In genomic region chr15:81915663-81916062, GRCm38 (mm10) we compare ENCODE assay signal across 22 mouse cellular contexts. TPM values are rescaled to one million over a fixed set of nuclear protein-coding genes. Genes with fewer than 3 reads are reported as not detected.
DNase-seq lines count a peak whose midpoint lies in the region; ATAC-seq and TF ChIP-seq lines count a peak whose summit lies in the region.
"Had no signal": no experiment of that assay in that cellular context is flagged by ENCODE, and none has a peak within 500 bp of the region (broad histone marks: within the 10 kb centered on the region; RNA-seq: fewer than 3 reads in every experiment).

No protein-coding gene starts in this region.

- no peak overlapping the region for H3K9ac ChIP-seq in heart, embryonic 11.5 days (ENCODE audit: low read depth, low read length)
- no peak overlapping the region for H3K9ac ChIP-seq in liver, postnatal 0 days (replicated peaks)
- H3K9ac ChIP-seq: embryonic facial prominence, embryonic 12.5 days; forebrain, embryonic 12.5 days had no signal

- no peaks in the 10 kb centered on the region for H3K4me1 ChIP-seq in heart, embryonic 11.5 days (ENCODE audit: control insufficient read depth, insufficient read depth, low read length)
- H3K4me1 ChIP-seq in megakaryocyte, embryonic 14.5 days = peaks cover 90% of the 10 kb centered on the region
- peaks cover 5% of the 10 kb centered on the region; the same call in 1 of the 2 replicates for H3K4me1 ChIP-seq in liver, postnatal 0 days (ENCODE audit: insufficient read depth)
- H3K4me1 ChIP-seq: embryonic facial prominence, embryonic 12.5 days; forebrain, embryonic 12.5 days; hindbrain, embryonic 10.5 days had no signal

- no peak for TF ChIP-seq EP300 in liver, postnatal 0 days (IDR thresholded peaks at IDR 0.05; ENCODE audit: low read depth)

- H3K27ac ChIP-seq in heart, embryonic 11.5 days (ENCODE audit: low read depth, low read length) = no peak overlapping the region
- no peak overlapping the region for H3K27ac ChIP-seq in liver, postnatal 0 days (ENCODE audit: low read depth)
- H3K27ac ChIP-seq: embryonic facial prominence, embryonic 12.5 days; forebrain, embryonic 12.5 days; heart, embryonic 10.5 days; hindbrain, embryonic 10.5 days had no signal

- peaks cover 31% of the 10 kb centered on the region for H3K36me3 ChIP-seq in heart, embryonic 11.5 days (ENCODE audit: control insufficient read depth, insufficient read depth, low read length)
- peaks cover 96% of the 10 kb centered on the region for H3K36me3 ChIP-seq in megakaryocyte, embryonic 14.5 days (replicated peaks; ENCODE audit: low read length)
- H3K36me3 ChIP-seq in liver, postnatal 0 days (replicated peaks; ENCODE audit: insufficient read depth, low read length) = peaks cover 63% of the 10 kb centered on the region

- no peaks in the 10 kb centered on the region for H3K9me3 ChIP-seq in heart, embryonic 11.5 days (replicated peaks; ENCODE audit: control insufficient read depth, low read length)
- no peaks in the 10 kb centered on the region for H3K9me3 ChIP-seq in megakaryocyte, embryonic 14.5 days
- no peaks in the 10 kb centered on the region for H3K9me3 ChIP-seq in liver, postnatal 0 days (ENCODE audit: low read length)
- H3K9me3 ChIP-seq: embryonic facial prominence, embryonic 12.5 days; forebrain, embryonic 12.5 days; heart, embryonic 10.5 days; hindbrain, embryonic 10.5 days had no signal

- H3K4me2 ChIP-seq in heart, embryonic 11.5 days = no peak overlapping the region
- H3K4me2 ChIP-seq in liver, postnatal 0 days (ENCODE audit: low read depth, low read length) = no peak overlapping the region
- H3K4me2 ChIP-seq: embryonic facial prominence, embryonic 12.5 days; forebrain, embryonic 12.5 days had no signal

- DNase-seq in heart, adult 11 months = peak; percentile 94
- DNase-seq in liver, postnatal 0 days = no peak
- no peak for DNase-seq in kidney, adult 8-10 months
- DNase-seq: adrenal gland, adult 2 months; adrenal gland, postnatal 36 days; cerebellum, adult 2 months; cerebellum, postnatal 10 days; embryo, embryonic 11 days; gastrocnemius, postnatal 25 days had no signal

- TF ChIP-seq CTCF in liver, postnatal 0 days (IDR thresholded peaks at IDR 0.05; ENCODE audit: low read depth) = no peak

- no peak overlapping the region for H3K4me3 ChIP-seq in heart, embryonic 11.5 days (ENCODE audit: low read depth, low read length)
- H3K4me3 ChIP-seq in megakaryocyte, embryonic 14.5 days (replicated peaks) = peak overlapping the region; percentile 16
- H3K4me3 ChIP-seq in liver, postnatal 0 days (ENCODE audit: low read depth, low read length) = no peak overlapping the region
- H3K4me3 ChIP-seq: embryonic facial prominence, embryonic 12.5 days; forebrain, embryonic 12.5 days; heart, embryonic 10.5 days; hindbrain, embryonic 10.5 days had no signal

- H3K27me3 ChIP-seq in heart, embryonic 11.5 days (ENCODE audit: control insufficient read depth, insufficient read depth, low read length) = no peaks in the 10 kb centered on the region
- H3K27me3 ChIP-seq in megakaryocyte, embryonic 14.5 days (replicated peaks) = no peaks in the 10 kb centered on the region
- no peaks in the 10 kb centered on the region for H3K27me3 ChIP-seq in liver, postnatal 0 days (ENCODE audit: insufficient read depth, low read length)
- H3K27me3 ChIP-seq: CH12.LX; embryonic facial prominence, embryonic 12.5 days; forebrain, embryonic 12.5 days; Patski had no signal

- 65% methylated on average over 5 of the region's 5 CpGs for WGBS in heart, embryonic 11.5 days (ENCODE audit: insufficient replicate concordance)
- whole genome bisulfite sequencing in liver, postnatal 0 days (ENCODE audit: insufficient replicate concordance) = 76% methylated on average over 5 of the region's 5 CpGs

- no peak for ATAC-seq in heart, embryonic 11.5 days (replicated peaks; ENCODE audit: insufficient number of reproducible peaks, low FRiP score, low TSS enrichment)
- no peak for ATAC-seq in megakaryocyte, adult 5-6 weeks (ENCODE audit: poor library complexity, severe bottlenecking)
- peak; percentile 18; the same call in 1 of the 2 replicates for ATAC-seq in liver, postnatal 0 days
- ATAC-seq: activated CD4-positive, CD25-positive, alpha-beta regulatory T cell, adult 4 months; forebrain, embryonic 16.5 days; hindbrain, embryonic 16.5 days; Patski had no signal

RNA-seq across cellular contexts. Expression of gene Polr3h, which starts 10.4 kb away (rescaled TPM):
- polyA plus RNA-seq in heart, embryonic 11.5 days (2014; fragmentation: Nextera tagmentation; extraction: Ambion mirVana) = 120 and 121 TPM in 2 replicates
- 38.3 and 52.6 TPM in 2 replicates for polyA plus RNA-seq in megakaryocyte, embryonic 14.5 days (2012; ENCODE audit: insufficient read depth, low replicate concordance)
- total RNA-seq in megakaryocyte, adult 5-6 weeks (2015) = 2.7 and 3.9 TPM in 2 replicates
- 5.5 and 7.8 TPM in 2 replicates for total RNA-seq in megakaryocyte, adult 5-6 weeks (2017)
- 57.0 and 57.3 TPM in 2 replicates for polyA plus RNA-seq in liver, postnatal 0 days (2015; fragmentation: Nextera tagmentation; extraction: Ambion mirVana)

RNA-seq across cellular contexts. Expression of gene Csdc2, which starts 20.9 kb away (rescaled TPM):
- 6.7 and 6.8 TPM in 2 replicates for polyA plus RNA-seq in heart, embryonic 11.5 days (2014; fragmentation: Nextera tagmentation; extraction: Ambion mirVana)
- not detected in 2 replicates for polyA plus RNA-seq in megakaryocyte, embryonic 14.5 days (2012; ENCODE audit: insufficient read depth, low replicate concordance)
- not detected in 2 replicates for total RNA-seq in megakaryocyte, adult 5-6 weeks (2015)
- total RNA-seq in megakaryocyte, adult 5-6 weeks (2017) = not detected in 2 replicates
- 0.52 and 0.59 TPM in 2 replicates for polyA plus RNA-seq in liver, postnatal 0 days (2015; fragmentation: Nextera tagmentation; extraction: Ambion mirVana)
- total RNA-seq: granulocyte monocyte progenitor cell, adult 5-6 weeks had no signal
- polyA plus RNA-seq: activated CD4-positive, CD25-positive, alpha-beta regulatory T cell, adult 4 months had no signal

RNA-seq across cellular contexts. Expression of gene Aco2, which starts 43.6 kb away (rescaled TPM):
- polyA plus RNA-seq in heart, embryonic 11.5 days (2014; fragmentation: Nextera tagmentation; extraction: Ambion mirVana) = 398 and 483 TPM in 2 replicates
- polyA plus RNA-seq in megakaryocyte, embryonic 14.5 days (2012; ENCODE audit: insufficient read depth, low replicate concordance) = 36.5 and 110 TPM in 2 replicates
- total RNA-seq in megakaryocyte, adult 5-6 weeks (2015) = 47.0 and 58.7 TPM in 2 replicates
- total RNA-seq in megakaryocyte, adult 5-6 weeks (2017) = 82.3 and 89.4 TPM in 2 replicates
- polyA plus RNA-seq in liver, postnatal 0 days (2015; fragmentation: Nextera tagmentation; extraction: Ambion mirVana) = 86.7 and 87.0 TPM in 2 replicates

RNA-seq across cellular contexts. Expression of gene Phf5a, which starts 44.0 kb away (rescaled TPM):
- polyA plus RNA-seq in heart, embryonic 11.5 days (2014; fragmentation: Nextera tagmentation; extraction: Ambion mirVana) = 119 and 131 TPM in 2 replicates
- 4.8 and 12.6 TPM in 2 replicates for polyA plus RNA-seq in megakaryocyte, embryonic 14.5 days (2012; ENCODE audit: insufficient read depth, low replicate concordance)
- total RNA-seq in megakaryocyte, adult 5-6 weeks (2015) = 65.3 and 85.6 TPM in 2 replicates
- 30.1 and 34.0 TPM in 2 replicates for total RNA-seq in megakaryocyte, adult 5-6 weeks (2017)
- polyA plus RNA-seq in liver, postnatal 0 days (2015; fragmentation: Nextera tagmentation; extraction: Ambion mirVana) = 61.5 and 63.0 TPM in 2 replicates

RNA-seq across cellular contexts. Expression of gene Pmm1, which starts 45.1 kb away (rescaled TPM):
- polyA plus RNA-seq in heart, embryonic 11.5 days (2014; fragmentation: Nextera tagmentation; extraction: Ambion mirVana) = 22.5 and 22.6 TPM in 2 replicates
- polyA plus RNA-seq in megakaryocyte, embryonic 14.5 days (2012; ENCODE audit: insufficient read depth, low replicate concordance) = 7.0 and 42.9 TPM in 2 replicates
- total RNA-seq in megakaryocyte, adult 5-6 weeks (2015) = 10.4 and 10.5 TPM in 2 replicates
- 5.6 and 5.7 TPM in 2 replicates for total RNA-seq in megakaryocyte, adult 5-6 weeks (2017)
- polyA plus RNA-seq in liver, postnatal 0 days (2015; fragmentation: Nextera tagmentation; extraction: Ambion mirVana) = 9.8 and 10.1 TPM in 2 replicates
